Mouse (Mus musculus) lung, postnatal 0 days (tissue): ENCODE data around the gene Sh3gl2.

Experiments used
- CTCF ChIP-seq: IDR thresholded peaks from 2 replicates; pipeline ENCODE4 v1.5.1; 2016; ENCODE audit warnings: antibody characterized with exemption, mild to moderate bottlenecking
- EP300 ChIP-seq: IDR thresholded peaks from 2 replicates; pipeline ENCODE4 v1.6.1; 2016; ENCODE audit warnings: antibody characterized with exemption, mild to moderate bottlenecking, control low read depth

- TF ChIP-seq CTCF (no peak), EP300 (no peak)
Measured at GRCm38 (mm10) chr4:85163313-85163615, 41.7 kb upstream of the Sh3gl2 start.
